Mouse (Mus musculus): ENCODE results near the gene Mbtps2.

Mbtps2 gene

DNA sequence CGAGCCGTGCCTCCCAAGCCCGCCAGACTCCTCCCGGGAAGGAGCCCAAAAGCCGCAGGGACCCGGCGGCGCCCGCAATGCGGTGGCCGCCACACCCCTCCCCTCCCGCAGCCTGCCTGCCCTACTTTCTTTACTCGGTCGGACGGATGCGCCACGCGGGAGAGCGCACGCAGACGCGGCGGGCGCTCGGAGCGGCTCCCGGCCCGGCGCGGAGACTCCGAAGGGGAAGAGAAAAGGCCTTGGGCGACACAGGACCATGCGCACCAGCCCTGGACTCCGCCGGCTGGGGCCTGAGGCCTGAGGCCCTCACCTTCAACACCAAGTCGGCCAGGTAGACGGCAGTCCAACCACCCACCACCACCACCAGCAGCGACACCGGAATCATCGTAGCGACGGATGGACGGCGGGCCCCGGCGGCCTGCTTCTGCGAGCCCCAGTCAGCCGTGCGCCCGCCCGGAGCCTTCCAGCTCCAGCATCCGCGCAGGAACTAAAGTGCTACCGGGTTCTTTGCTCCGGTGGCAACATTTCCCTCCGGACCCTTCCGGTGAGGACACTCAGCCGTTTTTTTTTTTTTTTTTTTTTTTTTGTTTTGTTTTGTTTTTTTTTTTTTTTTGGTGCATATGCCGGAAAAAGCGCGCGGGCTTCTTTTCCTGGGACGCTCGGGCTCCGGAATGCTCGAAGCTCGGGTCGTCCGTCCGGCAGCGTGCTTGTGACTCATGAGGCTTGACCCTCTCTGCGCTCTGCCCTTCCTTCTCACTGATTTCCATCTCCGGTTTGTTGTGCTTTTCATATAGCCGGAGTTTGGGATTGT is at the start of gene Mbtps2:
Gene Mbtps2 (minus strand): TSS at position 530 of the 811 bp plus-strand sequence.
- DNase-seq = peak; percentile 69

DNA sequence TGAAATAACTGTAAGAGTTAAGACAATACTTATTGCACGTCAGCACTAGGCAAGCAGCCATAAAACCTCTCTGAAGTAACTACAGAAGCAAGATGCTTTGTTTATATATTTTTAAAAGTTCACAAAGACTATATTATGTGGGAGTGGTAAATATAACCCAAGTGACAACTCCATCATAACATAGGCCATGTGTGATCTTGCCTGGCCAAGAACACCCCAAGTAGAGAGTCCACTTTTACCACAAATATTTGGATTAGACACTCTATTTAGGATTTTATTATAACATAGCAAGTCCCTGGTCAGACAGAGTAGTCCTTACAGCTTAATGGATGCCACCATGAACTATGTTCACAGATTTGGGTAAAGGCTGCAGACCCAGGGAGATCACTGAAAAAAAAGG is 47.9 kb upstream of the Mbtps2 start:
- DNase-seq = no peak

DNA sequence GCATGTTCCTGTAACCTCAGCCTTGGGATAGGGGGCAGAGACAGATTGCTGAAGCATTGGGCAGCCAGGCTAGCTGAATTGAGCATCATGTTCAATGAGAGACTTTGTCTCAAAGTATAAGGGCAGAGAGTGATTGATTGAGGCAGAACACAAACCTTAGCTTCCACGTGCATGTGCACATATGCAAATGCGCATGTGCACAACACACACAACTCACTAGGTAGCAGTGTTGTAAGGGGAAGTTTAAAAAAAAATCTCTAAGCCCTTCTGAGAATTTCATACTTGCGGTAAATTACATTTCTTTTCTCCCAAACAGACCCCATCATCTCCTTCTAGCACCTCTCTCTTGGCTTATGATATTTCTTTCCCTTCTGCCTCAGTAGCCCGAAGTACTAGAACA is 46.2 kb upstream of the Mbtps2 start:
- no peak for DNase-seq

DNA sequence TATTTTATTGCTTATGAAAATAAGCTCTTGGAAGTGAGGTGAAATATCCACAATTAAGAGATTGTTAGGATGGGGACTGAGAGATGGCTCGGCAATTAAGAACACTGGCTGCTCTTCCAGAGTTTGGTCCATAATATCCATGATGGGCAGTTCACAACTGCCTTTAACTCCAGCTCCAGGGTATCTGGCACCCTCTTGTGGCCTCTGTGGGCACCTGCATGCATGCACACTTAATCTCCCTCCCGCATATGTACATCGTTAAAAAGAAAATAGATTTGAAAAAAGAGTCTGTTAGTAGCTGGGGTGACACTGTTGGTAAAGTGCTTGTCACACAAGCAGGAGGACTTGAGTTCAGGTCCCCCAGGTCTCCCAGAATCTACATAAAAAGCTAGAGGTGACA is 45.8 kb upstream of the Mbtps2 start:
- DNase-seq = peak; percentile 39

DNA sequence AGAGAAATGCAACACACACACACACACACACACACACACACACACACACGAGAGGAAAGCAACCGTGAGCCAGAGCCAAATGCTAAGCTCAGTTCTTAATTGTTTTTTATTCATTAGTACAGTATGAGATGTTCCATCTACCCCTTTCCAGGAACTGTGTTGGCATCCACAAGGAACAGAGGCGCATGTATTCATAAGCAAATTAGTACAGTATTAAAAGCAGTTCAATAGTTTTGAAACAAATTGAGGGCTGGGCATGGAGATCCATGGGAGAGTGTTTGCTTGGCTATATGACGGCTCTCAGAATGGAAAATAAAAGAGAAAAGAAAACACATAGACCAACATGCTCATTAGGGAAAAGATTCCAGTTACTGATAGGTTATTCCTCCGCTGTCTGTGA is 44.3 kb upstream of the Mbtps2 start:
- no peak for DNase-seq

DNA sequence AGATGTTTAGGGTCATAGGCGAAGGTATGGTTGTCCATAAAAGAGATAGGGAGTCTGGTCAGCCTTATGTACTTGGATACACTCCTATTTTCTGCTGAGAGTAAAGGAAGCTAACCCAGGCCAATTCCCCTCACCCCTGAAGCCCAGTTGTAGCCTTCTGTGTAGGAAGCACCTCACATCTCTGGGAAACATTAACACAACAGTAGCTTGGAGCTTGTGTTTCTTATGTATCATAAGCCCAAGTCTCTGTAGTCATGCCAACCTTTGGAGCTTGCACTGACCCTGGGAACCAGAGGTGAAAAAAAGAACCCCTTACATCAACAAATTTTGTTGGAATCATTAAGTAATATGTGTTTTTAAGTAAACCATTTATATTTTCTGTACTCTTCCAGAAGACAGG is 38.7 kb upstream of the Mbtps2 start:
- no peak for DNase-seq

DNA sequence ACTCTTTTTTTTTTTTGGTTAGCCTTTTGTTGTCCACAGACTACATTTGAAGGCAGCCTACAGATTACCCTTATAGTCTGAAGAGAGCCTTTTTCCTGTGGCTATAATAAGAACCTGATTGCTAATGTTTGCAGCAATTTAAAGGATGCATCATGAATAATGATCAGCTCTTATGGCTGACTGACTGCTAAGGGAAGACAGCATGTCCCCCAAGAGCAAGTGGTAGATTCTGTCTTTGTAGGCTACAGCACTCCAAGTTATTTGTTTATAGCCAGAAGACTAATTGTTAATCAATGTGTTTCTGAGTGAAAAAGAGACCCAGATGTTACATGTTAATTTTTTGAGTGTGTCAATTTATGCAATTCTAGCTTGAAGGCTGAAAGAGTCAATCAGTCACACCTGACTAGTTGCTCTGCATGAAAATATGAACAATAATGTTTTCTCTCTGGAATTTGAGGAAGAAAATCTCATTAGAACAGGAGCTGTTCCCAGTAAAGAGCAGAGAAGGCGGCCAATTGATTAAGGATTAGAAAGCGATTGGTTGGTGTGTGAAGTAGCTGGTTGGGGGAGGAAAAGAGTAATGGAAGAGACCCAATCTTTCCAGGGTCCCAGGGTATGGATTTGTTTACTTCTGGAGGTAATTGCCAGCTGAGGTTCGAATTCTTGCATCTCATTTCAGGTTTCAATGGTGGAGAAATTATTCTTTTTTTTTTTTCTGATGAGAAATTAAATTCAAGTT is 35.3 kb upstream of the Mbtps2 start:
- no peak for DNase-seq

DNA sequence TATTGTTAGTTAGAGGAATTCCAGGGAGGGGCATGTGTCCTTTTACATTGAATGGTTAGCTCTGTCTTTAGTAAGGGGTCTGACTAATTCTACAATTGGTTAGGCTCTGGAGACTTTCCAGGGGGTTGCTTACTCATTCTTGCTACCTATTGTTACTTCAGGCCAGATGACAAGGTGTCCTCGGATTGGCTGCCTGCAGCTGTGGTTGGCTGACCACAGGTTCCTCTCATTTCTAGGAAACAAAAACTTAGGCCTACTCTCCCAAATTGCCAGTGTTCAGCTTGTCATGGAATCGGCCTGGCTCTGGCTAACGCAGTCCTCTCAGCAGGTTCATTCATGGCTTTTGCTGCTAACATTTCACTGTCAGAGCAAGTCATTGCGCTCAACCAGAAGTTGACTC is 31.8 kb upstream of the Mbtps2 start:
- no peak for DNase-seq

DNA sequence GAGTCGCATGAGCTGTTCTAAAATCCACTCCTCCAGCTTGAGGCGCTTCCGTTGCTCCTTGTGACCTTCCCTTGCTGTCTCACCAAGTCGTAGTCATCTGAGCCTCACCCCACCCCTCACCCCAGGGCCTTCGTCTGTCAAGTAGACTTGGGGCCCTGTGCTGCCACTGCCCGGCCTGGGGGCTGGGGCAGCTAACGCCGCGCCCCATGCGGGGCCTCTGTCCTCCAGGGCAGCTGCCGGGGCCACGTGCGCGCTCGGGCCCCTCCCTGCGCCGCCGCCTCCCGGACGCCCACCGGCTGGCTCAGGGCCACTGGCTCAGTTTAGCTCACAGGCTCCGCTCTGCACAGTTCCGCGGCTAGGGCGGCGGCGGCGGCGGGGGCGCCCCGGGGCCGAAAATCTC is 14.4 kb upstream of the Mbtps2 start:
- no peak for DNase-seq

DNA sequence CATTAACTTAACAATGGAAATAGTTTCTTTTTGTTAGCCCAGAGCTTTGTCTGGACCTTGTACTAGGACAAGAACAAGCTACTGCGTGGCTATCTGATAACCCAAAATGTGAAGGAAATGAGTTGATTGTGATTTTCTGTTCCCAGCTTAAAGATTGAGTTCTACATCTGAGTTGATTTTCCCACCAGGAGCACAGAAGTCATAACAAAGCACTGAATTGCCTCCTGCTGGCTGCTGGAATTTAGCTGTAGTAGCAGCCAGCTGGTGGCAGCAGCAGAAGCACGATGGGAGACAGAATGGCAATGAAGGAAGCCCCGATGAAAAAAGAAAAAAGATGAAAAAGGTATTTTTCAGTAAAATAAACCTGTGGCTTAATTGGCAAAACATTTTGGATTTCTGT is 2.9 kb upstream of the Mbtps2 start:
- no peak for DNase-seq

DNA sequence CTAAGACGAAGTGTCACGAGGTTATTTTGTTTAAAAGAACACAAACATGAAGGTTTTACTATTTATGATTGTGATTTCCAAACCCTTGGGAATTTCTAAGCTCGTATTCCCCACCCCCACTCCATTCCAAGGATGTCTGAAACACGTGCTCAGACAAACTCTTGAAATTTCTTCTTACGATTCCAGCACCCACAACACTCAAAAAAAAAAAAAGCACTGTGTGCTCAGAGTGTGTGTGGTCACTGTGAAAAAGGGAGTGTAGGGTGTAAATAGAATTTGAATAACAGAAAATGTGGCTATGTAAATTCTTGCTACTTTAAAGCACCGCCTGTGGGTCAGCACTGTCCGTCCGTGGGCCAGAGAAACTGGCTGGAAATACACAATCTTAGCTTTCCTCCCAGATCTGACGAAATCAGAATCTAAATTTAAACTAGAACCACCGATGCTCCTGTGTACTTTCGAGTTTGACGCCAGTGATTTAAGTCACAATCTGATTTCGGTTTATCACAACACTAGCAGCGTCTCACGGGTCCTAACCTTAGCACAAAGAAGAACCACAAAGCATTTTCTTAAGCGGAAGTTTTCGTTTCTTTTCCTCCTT is 830 bp downstream of the Mbtps2 start:
- DNase-seq = no peak

DNA sequence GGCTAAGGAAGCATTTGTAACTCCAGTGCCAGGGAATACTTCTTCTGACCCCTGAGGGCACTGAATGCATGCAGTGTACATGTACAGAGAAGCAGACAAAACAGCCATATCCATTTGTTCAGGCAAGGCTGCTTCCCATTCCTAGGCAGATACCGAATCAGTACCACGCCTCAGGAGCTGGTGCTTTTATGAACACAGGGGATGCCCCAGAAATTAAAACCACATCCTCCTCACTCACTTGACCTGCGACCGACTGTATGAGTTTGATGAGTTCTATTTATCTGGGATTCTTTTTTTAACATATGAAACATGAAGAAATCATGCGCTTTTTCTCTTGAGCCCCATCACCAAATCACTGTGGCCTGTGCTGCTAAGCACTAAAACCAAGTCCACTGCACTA is 1.7 kb downstream of the Mbtps2 start:
- no peak for DNase-seq

DNA sequence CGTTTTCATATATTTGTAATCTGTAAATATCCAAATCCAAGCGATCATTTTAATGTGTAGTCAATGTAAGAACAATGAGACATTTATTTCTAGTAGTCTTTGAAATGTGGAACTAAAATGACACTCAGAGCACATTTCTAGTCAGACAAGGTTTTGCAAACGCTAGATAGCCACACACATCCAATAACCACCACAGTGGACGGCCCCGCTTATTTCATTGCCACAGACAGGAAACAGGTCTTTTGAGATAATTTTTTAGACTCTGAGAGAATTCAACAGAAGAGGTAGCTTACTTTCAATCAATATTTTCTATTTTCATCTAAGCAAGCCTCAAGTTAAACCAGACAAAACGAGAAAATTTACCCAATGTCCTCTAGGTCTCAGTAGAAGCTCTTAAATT is 2.6 kb downstream of the Mbtps2 start:
- DNase-seq = no peak

DNA sequence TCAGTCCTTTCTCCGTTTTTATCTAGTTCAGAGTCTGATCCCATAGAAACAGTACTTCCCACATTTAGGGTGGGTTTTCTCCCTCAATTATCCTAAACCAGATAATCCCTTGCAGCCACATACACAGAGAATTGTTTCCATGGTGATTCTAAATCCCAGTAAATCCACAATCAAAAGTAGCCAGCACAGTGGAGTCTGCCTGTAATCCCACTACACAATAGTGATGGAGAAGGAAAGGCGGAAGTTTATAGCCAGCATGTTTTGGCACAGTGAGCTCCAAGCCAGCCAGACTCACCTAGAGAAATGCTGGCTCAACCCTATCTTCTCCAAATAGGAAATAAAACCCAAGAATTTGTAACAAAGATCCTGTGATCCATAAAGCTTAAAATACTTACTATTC is 3.9 kb downstream of the Mbtps2 start:
- no peak for DNase-seq

DNA sequence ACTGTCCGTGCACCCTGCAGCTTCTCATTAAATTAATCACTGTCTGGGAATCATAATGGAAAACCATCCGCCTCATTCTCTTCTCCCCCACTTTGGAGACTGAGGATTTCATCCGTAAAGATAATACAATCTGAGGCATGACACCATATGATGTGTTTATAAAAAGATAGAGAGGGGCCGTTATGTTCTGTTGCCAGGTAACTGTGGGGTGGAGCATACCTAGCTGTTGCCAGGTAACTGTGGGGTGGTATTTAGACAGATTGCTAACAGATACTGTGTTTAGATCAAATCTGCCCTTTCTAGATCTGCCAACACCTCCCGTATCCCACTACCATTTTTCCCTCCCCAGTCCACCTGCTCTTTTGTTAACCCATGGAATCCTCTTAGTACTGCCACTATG is 11.5 kb downstream of the Mbtps2 start:
- DNase-seq = no peak

DNA sequence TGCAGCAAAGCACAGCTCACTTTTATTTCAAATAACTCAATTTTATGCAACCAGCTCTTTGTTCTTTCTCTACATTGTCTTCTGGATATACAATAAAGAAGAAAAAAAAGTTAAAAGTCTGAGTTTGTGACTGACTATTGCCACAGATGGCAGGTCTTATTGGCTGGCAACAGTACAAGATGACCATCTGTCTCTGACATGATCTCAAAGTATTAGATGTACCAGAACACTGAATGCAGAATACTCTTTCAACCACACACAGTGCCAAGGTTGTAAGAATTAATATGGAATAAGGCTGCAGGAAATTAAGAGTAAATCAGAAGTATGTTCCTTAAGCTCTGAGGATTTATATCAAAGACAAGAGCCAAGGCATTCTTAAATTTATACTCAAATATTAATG is 12.1 kb downstream of the Mbtps2 start:
- no peak for DNase-seq

DNA sequence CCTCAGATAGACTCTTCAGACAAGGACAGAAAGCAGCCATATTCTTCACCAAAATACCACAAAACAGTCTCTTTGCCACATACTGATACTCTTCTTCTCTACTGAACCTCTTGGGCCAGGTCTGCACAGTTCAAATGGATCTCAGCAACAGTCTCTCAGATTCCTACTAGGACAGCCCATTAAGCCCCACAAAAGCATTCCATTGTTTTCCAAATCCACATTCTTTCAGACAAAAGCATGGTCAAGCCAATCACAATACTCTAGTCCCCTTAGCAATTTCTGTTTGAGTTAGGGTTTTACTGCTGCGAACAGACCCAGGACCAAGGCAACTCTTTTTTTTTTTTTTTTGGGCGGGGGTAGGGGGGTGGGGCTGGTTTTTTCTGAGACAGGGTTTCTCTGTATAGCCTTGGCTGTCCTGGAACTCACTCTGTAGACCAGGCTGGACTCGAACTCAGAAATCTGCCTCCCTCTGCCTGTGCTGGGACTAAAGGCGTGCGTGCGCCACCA is 19.4 kb downstream of the Mbtps2 start:
- no peak for DNase-seq

DNA sequence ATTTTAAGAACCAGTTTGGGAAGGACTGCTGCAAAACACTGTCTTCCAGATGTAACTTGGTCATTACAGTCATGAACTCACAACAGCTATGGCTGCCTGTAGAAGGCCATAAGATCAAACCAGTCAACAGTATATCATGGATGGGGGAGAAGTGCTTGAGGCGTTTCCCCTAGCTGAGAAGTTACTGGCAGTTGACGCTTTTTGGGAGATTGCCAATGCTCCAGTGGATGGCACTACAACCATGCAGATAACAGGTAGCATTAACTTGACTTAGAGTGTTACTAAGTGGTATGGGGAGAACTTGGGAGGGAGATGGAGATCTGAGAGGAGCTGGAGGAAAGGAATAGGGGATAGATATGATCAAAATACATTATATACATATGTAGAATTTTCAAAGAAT is 23.8 kb downstream of the Mbtps2 start:
- no peak for DNase-seq

DNA sequence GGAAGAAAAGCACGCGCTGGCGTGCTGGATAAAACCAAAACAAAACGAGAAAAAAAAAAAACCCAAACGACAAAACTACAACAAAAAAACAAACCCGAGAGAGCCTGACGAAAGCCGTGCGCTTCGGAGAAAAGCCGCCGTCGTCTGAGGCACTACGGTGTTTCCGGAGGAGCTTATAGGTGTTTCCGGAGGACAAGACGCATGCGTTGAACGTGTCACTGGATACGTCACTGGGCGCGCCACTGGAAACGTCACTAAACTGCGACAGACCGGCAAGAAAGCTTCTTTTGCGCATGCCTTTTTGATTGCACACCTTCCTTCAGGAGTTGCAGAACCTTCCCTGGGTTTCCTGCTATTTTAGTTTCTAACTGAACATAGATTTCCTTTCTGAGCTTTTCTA is 29.7 kb downstream of the Mbtps2 start, which contains the start of gene Yy2:
Gene Yy2 (minus strand): TSS at position 146 of the 400 bp plus-strand sequence.
- DNase-seq = no peak

DNA sequence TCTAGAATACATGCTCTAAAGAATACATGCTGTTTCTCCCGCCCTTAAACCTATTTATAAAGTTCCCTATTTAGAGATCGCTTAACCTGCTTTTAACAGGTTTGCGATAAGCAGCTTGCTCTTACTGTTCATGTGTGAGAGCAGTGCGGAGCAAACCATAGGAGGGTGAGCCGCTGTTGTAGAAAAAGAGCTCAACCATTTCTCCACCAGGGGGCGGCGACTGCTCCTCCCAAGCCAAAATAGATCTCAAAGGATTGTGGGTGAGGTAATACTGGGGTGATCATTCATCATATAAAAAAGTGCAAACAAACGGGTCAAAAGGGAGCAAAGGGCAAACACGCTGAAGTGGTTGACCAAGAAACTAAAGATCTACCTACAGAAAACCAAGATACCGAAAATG is 34.7 kb downstream of the Mbtps2 start:
- peak; percentile 33 for DNase-seq

DNA sequence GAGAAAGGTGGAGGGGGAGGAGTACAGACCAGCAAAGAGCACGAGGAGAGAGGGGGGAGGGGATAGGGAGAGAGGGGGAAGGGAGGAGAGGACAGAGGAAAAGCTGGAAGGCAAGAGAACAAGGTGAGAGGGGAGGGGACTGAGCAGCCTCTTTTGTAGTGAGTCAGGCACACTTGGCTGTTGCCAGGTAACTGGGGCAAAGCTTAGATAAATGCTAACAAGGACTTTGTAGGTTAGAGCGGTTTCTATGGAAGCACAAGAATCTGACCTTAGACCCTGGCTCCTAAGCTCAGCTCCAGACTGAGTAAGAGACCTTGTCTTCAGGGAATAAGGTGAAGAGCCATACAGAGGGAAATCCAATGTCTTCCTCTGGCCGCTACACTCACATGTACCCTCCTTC is 51.4 kb downstream of the Mbtps2 start:
- no peak for DNase-seq

DNA sequence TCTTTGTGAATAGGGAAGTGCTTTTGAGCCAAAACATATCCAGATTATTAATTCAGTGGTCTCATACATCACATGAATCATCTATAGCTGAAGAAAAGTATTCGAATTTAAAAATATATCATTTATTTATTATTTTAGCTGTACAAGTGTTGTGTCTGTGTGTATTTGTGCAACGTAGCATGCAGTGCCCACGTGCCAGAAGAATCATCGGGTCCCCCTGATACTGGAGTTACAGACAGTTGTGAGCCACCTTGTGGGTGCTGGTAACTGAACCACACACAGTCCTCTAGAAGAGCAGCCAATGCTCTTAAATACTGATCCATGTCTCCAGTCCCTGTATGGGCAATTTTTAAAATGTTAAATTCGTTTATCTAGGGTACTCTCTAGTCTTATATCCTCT is 92.1 kb downstream of the Mbtps2 start:
- DNase-seq = no peak

DNA sequence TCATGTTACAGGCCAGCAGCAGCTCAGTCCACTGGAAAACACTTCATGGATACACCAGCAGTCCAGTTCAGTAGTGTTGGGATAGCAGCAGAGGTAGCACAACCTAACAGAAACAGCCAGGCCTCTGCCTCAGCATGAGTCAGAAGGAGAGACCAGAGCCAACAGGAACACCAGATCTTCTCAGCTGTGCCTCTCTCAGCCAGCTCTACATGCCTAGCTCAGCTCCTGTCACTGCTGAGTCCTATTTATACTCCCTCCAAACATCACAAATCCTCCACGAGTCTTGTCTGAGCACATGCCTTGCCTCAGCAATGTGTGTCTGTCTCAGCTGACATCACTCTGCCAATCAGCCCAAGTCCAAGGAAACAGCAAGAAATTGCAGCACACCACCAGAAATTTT is 94.0 kb downstream of the Mbtps2 start:
- DNase-seq = no peak

DNA sequence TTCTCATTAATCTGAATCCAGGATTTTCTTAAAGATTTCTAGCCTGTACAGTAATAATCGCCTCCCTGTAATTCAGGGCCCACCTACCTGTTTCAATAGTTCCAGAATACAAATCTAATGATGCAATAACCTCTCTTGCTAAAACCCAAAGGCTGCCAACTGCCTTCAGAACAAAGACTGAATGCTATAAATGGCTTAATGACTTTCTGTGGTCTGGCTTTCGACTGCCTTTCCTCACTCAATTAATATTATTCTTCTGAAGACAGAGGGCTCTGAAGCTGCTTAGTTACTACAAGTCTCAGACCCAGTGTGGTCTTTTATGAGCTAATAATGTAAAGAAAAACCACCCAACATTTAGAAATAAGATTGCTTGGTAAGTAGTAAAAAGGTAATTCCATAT is 96.6 kb downstream of the Mbtps2 start:
- no peak for DNase-seq
